8 mouse cellular contexts compared by ENCODE assay signal in the genomic region with DNA sequence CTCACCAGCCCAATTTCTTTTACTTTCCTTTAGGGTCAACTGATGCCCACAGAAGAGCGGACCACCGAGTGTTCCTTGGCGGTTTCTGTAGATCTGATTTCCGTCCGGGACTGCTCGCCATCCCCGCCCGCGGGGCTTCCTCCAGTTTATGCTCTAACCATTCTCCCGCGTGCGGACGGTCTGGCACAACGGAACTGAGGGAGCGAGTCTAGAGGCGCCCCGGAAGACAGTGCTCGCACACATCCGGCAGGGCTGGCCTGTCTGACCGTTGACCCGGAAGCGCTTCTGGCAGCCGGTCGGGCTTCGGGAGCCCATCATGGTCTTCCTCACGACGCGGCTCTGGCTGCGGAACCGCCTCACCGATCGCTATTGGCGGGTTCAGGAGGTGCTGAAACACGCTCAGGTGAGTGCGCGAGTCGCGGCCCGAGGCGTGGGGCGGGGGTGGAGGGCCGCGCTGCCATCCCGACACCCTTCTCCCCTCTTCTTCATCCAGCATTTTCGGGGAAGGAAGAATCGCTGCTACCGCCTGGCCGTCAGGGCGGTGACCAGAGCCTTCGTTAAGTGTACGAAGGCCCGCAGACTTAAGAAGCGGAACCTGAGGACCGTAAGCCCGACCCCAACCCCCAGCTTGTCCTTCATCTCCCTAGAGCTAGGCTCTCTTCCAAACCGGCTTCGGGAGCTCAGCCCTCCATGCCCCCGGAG. TPM values are rescaled to one million over a fixed set of nuclear protein-coding genes. Genes with fewer than 3 reads are reported as not detected.
A peak's percentile ranks its signal among the peaks of the same experiment; 100 is the strongest.
DNase-seq lines count a peak whose midpoint lies in the region; ATAC-seq lines count a peak whose summit lies in the region.

No protein-coding gene starts in this region.

- no peaks in the 10 kb centered on the region for H3K9me3 ChIP-seq in hindbrain, embryonic 14.5 days (ENCODE audit: control insufficient read depth, low read length)

- H3K36me3 ChIP-seq in hindbrain, embryonic 14.5 days (replicated peaks; ENCODE audit: control insufficient read depth, insufficient read depth) = peaks cover 35% of the 10 kb centered on the region

- peak; percentile 98 for ATAC-seq in hindbrain, embryonic 14.5 days (ENCODE audit: low FRiP score)

- H3K4me3 ChIP-seq in hindbrain, embryonic 14.5 days (replicated peaks; ENCODE audit: low read length) = peak overlapping the region; percentile 82

- H3K4me1 ChIP-seq in hindbrain, embryonic 14.5 days (replicated peaks; ENCODE audit: control insufficient read depth, insufficient read depth, low read length) = peaks cover 11% of the 10 kb centered on the region

- H3K4me2 ChIP-seq in hindbrain, embryonic 14.5 days (replicated peaks) = peak overlapping the region; percentile 92

- no peaks in the 10 kb centered on the region for H3K27me3 ChIP-seq in hindbrain, embryonic 14.5 days (ENCODE audit: control insufficient read depth, insufficient read depth, low read length)

- under 1% methylated on average over 57 of the region's 58 CpGs for WGBS in hindbrain, embryonic 14.5 days

- peak overlapping the region; percentile 77 for H3K9ac ChIP-seq in hindbrain, embryonic 14.5 days

- H3K27ac ChIP-seq in hindbrain, embryonic 14.5 days = peak overlapping the region; percentile 67

- peak; percentile 96 for DNase-seq in NIH3T3 (ENCODE audit: low read depth)
- peak; percentile 99 for DNase-seq in cerebellum, postnatal 10 days
- DNase-seq in frontal cortex, postnatal 14 days (ENCODE audit: low spot score in 2 of 2) = peak; percentile 91 to 97
- peak; percentile 97 for DNase-seq in hindbrain, embryonic 14.5 days (ENCODE audit: low spot score)
- peak; percentile 92 to 94 for DNase-seq in layer of hippocampus, postnatal 36 days
- peak; percentile 96 for DNase-seq in lung, postnatal 36 days
- peak; percentile 96 for DNase-seq in retina, postnatal 1 day
- DNase-seq in urinary bladder, adult 18-20 months (ENCODE audit: low spot score in 2 of 2) = peak; percentile 92 to 96

RNA-seq across cellular contexts. Expression of a gene that starts 0.8 kb away (rescaled TPM):
- 265 and 267 TPM in 2 replicates for polyA plus RNA-seq in hindbrain, embryonic 14.5 days (2014; fragmentation: Nextera tagmentation; extraction: Ambion mirVana)
- total RNA-seq in layer of hippocampus, postnatal 36 days (2021) = 10 to 100 TPM; 83.0 to 87.4 TPM

RNA-seq across cellular contexts. Expression of a gene that starts 8.8 kb away (rescaled TPM):
- polyA plus RNA-seq in hindbrain, embryonic 14.5 days (2014; fragmentation: Nextera tagmentation; extraction: Ambion mirVana) = 131 and 133 TPM in 2 replicates
- total RNA-seq in layer of hippocampus, postnatal 36 days (2021) = 100 to 1,000 TPM in 1 of 2 experiments, 10 to 100 TPM in 1; 87.0 to 106 TPM

RNA-seq across cellular contexts. Expression of a gene that starts 13.3 kb away (rescaled TPM):
- polyA plus RNA-seq in hindbrain, embryonic 14.5 days (2014; fragmentation: Nextera tagmentation; extraction: Ambion mirVana) = not detected in 2 replicates
- total RNA-seq in layer of hippocampus, postnatal 36 days (2021) = not detected

RNA-seq across cellular contexts. Expression of a gene that starts 17.8 kb away (rescaled TPM):
- polyA plus RNA-seq in hindbrain, embryonic 14.5 days (2014; fragmentation: Nextera tagmentation; extraction: Ambion mirVana) = 0.84 and 0.93 TPM in 2 replicates
- 10 to 100 TPM; 29.6 to 31.8 TPM for total RNA-seq in layer of hippocampus, postnatal 36 days (2021)

RNA-seq across cellular contexts. Expression of a gene that starts 27.6 kb away (rescaled TPM):
- 114 and 126 TPM in 2 replicates for polyA plus RNA-seq in hindbrain, embryonic 14.5 days (2014; fragmentation: Nextera tagmentation; extraction: Ambion mirVana)
- 10 to 100 TPM; 88.4 to 98.2 TPM for total RNA-seq in layer of hippocampus, postnatal 36 days (2021)

Comparison
In these comparisons a context has a peak if more than half of its experiments do, and no peak if none do; other contexts are left out.
1. Peak in every context shown above with its lines: DNase-seq, ATAC-seq, H3K4me3 ChIP-seq and H3K27ac ChIP-seq.